Mouse (Mus musculus) testis, postnatal 14 days (tissue): ENCODE data around the gene Mgat5.

Experiments used
- DNase-seq: peaks from one replicate; pipeline ENCODE4 v3.0.0; 2021; ENCODE audit warnings: low spot score

The Mgat5 gene

DNA sequence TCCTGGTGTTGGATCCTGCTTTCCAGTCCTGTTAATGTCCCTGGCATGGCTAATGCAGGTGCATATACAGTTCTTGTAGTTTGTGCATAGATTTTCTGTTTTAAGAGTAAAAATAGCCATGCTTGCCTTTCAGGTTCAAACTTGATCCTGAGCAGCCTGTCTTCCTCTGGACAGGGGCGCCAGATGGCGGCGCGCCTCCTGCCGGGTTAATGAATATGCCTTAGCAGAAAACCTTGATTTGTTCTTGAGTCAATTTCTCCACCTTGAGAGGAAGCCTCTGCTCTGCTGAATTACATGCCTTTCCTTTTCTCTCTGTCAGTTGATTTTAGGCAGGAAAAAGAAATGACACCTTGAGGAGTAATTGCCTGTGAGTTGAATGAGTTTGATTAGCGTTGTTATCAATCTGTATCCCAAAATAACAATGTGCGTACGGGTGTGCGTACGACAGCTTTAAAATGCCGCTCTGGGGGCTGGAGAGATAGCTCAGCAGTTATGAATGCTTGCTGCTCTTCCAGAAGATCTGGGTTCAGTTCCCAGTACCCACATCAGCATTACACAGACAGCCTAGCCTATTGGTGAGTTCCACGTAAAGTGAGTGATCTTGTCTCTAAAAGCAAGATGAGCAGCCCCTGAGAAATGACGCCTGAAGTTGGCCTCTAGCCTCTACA is 57.5 kb downstream of the Mgat5 start:
- no peak for DNase-seq

DNA sequence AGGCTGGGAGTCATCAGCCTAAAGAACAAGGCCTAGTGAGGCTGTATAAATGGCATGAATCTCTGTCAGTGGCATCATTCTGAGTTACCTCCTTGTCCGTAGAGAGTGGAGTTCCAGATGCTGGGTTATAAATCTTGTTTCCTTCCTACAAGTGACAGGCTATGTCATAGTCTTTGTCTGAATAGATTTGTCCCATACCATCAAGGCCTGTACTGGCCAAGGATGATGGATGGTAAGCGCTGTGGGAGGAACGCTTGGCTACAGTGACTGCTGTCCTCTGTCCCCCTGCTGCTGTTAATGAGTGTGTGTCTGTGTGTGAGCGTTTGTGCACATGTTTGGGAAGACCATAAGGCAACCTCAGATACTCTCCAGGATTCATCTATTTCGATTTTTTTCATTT is 63.2 kb downstream of the Mgat5 start:
- DNase-seq: no peak

GRCm38 (mm10) chr1:127269343-127269742 is 64.5 kb downstream of the Mgat5 start:
- DNase-seq: no peak

DNA sequence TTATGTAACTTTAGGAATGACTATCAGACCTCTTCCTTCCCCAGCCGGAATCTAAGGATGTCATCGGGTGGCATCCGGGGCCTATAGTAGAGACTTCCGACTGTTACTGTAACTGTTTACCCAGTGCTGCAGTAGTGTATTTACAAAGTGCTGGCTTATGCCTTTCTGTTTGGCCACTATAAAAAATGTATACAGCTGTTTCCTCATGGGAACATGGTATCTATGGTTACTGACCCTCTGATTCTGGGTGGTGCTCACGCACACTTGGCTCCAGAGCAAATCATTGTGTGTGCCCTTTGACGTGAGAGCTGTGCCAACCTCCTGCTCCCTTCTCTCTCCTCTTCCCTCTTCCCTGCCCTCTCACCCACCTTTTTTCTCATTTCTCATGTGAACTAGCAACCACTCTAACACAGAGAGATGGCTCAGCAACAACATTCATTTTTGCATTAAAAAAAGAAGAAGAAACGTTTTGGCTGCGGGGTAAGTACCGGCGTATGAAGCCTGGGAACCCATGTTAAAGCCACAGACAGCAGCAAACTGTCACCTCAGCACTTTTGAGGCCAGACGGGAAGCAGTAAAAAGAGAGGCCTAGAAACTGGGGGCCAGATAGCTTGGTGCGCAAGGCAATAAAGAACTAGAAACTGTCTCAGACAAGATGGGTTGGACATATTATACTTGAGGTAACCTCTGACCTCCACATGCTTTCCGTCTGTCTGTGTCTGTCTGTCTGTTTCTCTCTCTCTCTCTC is 65.6 kb downstream of the Mgat5 start:
- no peak for DNase-seq

- DNase-seq: no peak
Observed at GRCm38 (mm10) chr1:127271156-127271555, 66.3 kb downstream of the Mgat5 start.

- no peak for DNase-seq
Observed at GRCm38 (mm10) chr1:127273363-127273762, 68.5 kb downstream of the Mgat5 start.

GRCm38 (mm10) chr1:127275572-127276324 is 70.9 kb downstream of the Mgat5 start:
- no peak for DNase-seq

DNA sequence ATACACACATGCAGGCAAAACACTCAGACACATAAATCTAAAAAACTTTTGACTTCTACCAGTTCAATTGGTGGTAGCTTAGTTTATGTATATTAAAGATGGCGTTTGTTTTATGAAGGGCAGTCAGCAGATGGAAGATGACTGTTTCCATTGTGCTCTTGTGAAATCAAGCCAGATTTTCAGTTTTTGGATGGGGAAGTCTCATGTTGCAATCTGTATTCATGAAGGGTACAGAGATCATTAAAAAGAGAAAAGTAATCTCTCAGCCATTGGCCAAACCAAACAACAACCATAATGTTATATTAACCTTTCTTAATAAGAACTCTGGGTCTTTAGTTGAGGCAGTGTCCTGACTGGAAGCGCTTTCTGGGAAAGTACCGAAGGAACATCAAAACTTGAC is 73.3 kb downstream of the Mgat5 start:
- DNase-seq: no peak

DNA sequence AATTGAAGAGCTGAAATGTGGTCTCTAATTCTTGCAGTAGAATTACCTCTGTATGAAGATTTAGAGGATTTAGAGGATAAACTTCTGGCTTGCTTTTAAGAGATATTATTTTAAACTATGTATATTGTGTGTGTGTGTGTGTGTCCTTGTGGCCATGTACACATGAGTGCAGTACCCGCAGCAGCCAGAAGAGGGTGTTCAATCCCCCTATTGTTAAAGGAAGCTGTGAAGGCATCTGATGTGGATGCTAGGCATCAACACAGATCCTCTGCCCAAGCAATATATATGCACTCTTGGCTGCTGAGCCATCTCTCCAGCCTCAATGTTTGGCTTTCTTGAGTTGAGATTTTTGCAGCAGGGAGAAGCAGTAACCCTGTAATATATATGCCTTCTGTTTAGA is 75.4 kb downstream of the Mgat5 start:
- no peak for DNase-seq

GRCm38 (mm10) chr1:127284975-127285374 is 80.2 kb downstream of the Mgat5 start:
- no peak for DNase-seq

- DNase-seq: no peak
Observed at GRCm38 (mm10) chr1:127287505-127287904, 82.7 kb downstream of the Mgat5 start.

GRCm38 (mm10) chr1:127290879-127291278 is 86.1 kb downstream of the Mgat5 start:
- no peak for DNase-seq

- DNase-seq: no peak
Observed at GRCm38 (mm10) chr1:127291721-127292120, 86.9 kb downstream of the Mgat5 start.

GRCm38 (mm10) chr1:127293286-127293685 is 88.5 kb downstream of the Mgat5 start:
- DNase-seq: no peak

DNA sequence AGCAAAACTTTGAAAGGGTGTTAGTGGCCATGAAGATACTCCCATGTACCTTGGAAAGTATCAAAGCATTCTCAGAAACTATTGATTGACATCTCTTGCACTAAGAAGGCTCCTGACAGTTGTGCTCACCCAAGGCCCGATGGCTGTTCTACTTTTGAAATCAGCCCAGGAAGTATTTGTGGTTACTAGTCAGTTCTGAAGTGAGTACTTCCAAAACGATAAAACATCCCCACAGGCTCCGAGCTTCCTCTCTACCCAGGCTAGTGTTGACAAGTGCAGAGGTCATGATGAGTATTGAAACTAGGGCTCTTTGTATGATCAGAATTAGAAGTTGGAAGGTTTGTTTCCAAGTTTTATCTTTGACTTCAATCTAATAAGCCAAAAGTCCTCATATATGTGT is 92.0 kb downstream of the Mgat5 start:
- DNase-seq: no peak

DNA sequence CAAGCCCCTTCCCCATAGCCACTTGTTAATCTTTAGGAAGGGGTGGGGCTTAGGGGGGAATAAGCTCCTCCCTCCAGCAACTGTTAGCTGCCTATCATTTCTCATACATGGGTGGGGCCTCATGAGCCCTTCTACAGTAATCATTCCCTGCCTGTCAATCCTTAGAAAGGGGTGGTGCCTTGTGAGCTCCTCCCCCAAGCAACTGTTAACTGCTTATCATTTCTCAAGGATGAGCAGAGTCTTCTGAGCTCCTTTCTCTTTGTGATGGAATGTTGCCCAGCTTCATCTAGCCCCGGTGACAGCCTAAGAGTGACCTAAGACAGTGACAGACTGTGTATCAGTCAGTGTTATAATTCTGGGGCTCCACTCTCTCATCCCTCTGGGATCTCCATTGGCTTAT is 95.0 kb downstream of the Mgat5 start:
- no peak for DNase-seq

GRCm38 (mm10) chr1:127301038-127301437 is 96.2 kb downstream of the Mgat5 start:
- DNase-seq: no peak

DNA sequence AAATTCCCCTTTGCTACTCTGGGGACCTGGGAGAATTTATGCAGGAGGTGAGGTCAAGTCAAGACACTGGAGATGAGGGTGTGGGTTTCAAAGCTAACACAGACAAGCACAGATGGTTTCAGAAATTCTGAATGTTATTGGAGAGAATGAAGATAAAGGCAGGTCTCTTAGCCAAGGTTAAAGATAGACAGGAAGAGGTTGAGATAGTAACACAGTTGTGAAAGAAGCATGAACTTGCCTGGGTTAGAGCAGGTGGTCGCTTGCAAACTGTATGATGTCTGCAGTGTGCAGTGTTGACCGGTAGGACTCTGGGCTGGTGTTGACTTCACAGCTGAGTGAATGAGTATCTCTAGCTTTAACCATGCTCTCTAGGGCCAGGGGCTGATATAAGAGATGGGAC is 97.8 kb downstream of the Mgat5 start:
- no peak for DNase-seq

- no peak for DNase-seq
Observed at GRCm38 (mm10) chr1:127303791-127304190, 99.0 kb downstream of the Mgat5 start.

GRCm38 (mm10) chr1:127304281-127304680 is 99.5 kb downstream of the Mgat5 start:
- DNase-seq: no peak

- no peak for DNase-seq
Observed at GRCm38 (mm10) chr1:127305582-127305981, 100.8 kb downstream of the Mgat5 start.

- no peak for DNase-seq
Observed at GRCm38 (mm10) chr1:127306024-127306771, 101.4 kb downstream of the Mgat5 start.
